Mouse (Mus musculus) ovary, postnatal 14 days (tissue): ENCODE data around the gene Tbxas1.

ENCODE experiments used
- DNase-seq: peaks from one replicate; pipeline ENCODE4 v3.0.0; 2022; ENCODE audit warnings: low spot score

Gene Tbxas1

DNA sequence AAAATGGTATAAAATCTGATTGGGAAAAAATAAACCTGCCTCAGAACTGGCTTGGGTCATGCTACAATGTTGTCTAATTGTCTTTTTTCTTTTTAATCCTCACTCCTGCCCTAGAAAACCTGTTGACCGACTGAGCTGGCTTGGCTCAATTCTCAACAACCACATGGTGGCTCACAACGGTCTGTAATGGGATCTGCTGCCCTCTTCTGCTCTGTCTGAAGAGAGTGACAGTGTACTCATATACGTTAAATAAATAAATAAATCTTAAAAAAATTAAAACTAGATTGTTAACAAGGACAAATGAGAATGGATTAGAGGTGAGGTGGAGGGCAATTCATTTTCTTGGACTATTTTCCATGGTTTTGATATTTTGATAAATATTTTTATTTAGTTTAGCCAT lies 245.5 kb downstream of the Tbxas1 start:
- no peak for DNase-seq

DNA sequence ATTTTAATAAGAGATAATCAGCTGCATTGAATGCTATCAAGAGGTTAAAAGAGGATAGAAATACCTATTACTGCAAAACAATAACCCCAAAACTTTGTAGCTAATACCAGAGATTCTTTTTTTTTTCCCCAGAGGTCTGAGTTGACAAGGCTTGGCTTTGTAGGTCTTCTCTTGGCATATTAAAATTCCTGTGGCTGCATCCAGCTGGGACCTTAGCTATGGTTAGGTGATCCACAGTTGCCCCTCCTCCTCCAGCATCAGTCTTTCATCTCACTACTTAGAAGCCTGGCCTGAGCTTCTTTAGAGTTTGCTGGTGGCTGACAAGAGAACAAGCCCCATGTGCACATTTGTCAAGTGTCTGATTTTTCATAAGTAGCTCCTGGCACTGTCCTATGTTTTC lies 249.5 kb downstream of the Tbxas1 start:
- DNase-seq = no peak

GRCm38 (mm10) chr6:39131480-39131879 lies 256.3 kb downstream of the Tbxas1 start:
- no peak for DNase-seq

DNA sequence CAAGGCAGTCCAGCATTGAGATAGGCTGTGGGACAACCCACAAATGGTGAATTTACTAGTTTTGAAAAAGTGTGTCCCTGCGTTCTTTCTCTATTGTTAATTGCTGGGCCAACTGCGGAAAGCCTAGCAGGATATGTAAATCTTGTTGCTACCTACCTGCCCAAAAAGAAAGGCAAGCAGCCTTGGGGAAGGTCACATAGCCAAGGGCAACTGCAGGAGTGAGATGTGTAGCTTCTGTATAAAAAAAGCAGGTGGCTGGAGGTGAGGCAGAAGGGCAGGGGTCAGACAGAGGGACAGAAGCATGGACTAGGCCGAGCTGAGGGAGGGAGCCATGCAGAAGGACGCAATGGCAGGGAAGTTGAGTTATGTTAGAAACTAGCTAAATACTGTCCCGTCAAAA lies 257.4 kb downstream of the Tbxas1 start:
- DNase-seq = no peak
